Comparison of ENCODE assay signal across 16 mouse cellular contexts in genomic region chr5:99288262-99288661, GRCm38 (mm10).
"Had no signal": no experiment of that assay in that cellular context is flagged by ENCODE, and none has a peak within 500 bp of the region (broad histone marks: within the 10 kb centered on the region; RNA-seq: fewer than 3 reads in every experiment).

No protein-coding gene starts in this region.

- DNase-seq: liver, postnatal 0 days; lung, adult 2 months; lung, postnatal 14 days; retina, postnatal 1 day; right cerebral cortex, postnatal 25 days; right cerebral cortex, postnatal 4 days; spleen, adult 18-20 months; thymus, adult 18-20 months; thymus, postnatal 14 days; thymus, postnatal 36 days had no signal

- H3K4me3 ChIP-seq: lung, embryonic 15.5 days; megakaryocyte, embryonic 14.5 days; midbrain, embryonic 13.5 days; midbrain, embryonic 15.5 days; neural tube, embryonic 12.5 days had no signal

- H3K27ac ChIP-seq: lung, embryonic 15.5 days; macrophage; midbrain, embryonic 13.5 days; midbrain, embryonic 15.5 days; neural tube, embryonic 12.5 days had no signal
